Mouse (Mus musculus) mature B cell (primary cell): ENCODE measurements around the gene Rara.

Source experiments
- in situ Hi-C: fragments of 300-500 bp; cut with MboI; formaldehyde crosslinking; loops from 2 replicates; pipeline ENCODE4 v1.14.3; 2019

Rara gene

DNA sequence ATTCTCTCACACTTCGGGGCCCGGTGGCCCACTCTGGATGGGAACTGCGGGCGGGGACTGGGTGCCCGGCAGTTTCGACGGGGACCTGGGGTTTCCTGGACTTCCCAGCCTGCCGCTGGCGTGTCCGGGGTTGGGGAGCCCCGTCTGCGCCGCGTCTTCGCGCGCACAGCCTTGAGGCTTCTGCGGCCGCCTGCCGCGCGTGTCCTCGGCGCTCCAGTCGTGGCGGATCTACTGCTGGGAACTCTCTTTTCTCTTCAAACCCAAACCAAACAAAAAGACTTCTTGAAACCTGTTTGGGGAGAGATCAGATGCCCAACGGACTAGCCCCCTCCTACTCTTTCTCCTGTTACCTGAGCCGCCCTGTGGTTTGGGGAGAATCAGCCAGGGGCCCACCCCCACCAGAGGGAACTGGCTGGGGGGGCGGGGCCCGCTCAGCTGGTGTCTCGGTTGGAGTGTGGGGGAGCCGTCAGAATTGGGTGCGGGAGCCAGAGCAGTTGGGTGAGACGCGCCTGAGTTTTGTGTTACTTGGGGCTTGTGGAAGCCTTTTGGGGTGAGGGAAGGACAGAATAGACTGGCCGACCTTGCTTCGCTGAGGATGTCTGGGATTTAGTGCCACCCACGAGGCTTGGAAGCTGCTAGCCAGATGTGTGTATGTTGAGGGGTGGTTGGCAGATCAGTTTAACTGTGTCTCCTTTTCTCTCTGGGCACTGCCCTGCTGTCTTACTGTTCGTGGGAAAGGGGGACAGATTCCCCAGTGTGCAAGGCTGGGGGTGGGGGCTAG is 10.5 kb downstream of the Rara start:
- in situ Hi-C loops = loop anchor here (5.0 kb wide), 1 partner anchor 34 kb away; no protein-coding TSS in a partner anchor

DNA sequence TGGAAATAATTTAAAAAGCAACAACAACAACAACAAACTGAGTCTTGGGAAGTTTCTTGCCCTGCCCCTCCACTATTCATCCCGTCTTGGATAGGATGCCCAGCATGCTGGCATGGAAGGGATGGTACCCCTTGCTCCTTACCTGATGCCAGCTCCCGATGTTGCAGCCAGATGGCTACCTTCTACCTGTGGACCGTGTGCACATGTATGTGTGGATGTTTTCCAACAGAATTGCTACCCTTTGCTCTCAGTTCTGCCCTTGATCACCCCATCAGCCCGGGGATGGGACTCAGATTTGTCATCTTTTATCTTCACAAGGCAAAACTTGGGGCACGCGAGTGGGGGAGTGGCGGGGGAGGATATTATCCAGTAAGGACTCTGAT is 11.1 kb downstream of the Rara start:
- in situ Hi-C loops = loop anchor here (5.0 kb wide), 1 partner anchor 34 kb away; no protein-coding TSS in a partner anchor

DNA sequence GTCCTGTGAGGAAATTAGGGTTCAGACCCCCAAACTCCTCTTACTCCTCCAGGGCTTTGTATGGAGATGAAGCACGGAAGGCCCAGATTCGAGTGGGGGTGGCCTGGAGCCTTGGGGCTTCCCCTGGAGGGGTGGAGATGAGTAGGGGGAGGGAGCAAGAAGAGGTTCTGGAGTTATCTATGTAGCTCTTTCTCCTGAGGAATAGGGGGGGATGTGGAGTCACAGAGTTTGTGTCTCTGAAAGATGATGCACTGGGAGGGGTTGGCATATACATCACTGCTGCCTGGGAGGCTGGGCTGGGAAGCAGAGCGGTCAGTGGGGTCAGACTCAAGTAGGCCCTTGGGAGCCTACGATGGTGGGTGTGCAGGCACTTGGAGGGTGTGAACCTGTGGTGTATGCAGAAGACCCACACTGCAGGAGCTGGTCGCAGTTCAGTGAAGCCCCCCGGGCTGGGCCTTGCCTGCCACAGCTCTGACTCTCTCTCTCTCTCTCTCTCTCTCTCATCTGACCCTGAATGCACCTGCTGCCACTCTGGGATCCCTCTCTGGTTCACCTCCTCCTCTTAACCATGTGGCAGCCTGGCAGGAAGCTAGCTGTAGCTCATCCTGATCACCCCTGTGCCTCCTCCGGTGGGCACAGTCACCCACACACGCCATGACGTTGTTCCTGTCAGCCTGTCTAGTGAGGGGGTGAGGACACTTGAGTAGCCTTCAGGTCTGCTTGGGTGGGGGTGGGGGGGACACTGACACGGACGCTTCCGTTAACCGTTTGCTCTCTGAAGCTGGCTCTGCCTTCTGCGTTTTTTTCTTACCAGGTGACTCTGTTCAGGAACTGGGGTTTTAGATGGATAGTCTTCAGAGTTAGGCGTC is 11.7 kb downstream of the Rara start:
- in situ Hi-C loops = loop anchor here (5.0 kb wide), 1 partner anchor 33 kb away; no protein-coding TSS in a partner anchor

DNA sequence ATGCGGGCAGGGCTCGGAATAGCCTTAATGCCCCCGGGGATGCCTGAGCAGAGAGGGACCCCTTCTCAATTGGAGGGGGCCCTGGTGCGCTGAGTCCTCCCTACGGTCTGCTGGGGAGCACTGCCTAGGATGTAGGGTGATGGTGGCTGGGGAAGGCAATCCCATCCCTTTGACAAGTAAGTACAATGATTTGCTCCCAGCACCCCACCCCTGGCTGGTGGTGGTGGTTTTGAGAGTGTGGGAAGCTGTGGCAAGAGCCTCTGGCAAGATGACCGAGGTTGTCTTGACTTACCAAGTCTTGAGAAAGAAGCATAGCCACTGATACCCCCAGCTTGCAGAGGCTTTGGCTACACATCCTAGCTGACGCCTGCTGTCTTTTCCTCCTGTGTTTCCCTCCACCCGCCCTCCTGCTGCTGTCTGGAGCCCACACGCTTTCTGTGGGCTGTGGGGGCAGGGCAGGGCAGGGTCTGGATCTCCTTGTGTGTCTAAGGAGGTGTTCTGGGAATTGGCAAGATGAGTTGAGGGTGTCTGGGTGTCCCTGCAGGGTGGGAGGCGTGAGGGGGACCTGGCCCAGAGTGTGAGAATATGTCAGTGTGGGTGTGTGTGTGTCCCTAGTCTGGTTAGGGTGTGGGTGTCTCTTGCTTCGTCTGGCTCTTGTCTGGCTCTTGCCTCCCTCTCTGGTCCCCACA is 12.5 kb downstream of the Rara start:
- in situ Hi-C loops = loop anchor here (5.0 kb wide), 1 partner anchor 32 kb away; no protein-coding TSS in a partner anchor

DNA sequence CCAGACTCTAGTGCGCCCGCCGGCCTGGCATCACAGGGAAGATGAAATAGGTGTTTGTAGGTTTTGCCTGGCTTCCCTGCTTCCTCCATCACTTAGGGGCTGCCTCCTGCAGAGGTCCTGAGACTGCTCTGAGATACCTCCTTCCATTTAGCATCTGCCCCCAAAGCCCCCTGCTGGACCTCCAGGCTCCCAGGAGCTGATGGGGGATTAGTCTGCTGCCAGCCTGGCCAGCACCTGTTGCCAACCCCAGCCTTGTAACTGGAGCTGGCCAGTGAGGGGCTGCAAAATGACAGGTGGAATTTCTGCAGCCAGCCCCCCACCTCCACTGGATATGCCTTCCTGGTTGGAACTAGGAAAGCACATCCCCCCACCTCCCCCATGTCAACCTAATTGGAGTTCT is 13.2 kb downstream of the Rara start:
- in situ Hi-C loops = no loop called here

DNA sequence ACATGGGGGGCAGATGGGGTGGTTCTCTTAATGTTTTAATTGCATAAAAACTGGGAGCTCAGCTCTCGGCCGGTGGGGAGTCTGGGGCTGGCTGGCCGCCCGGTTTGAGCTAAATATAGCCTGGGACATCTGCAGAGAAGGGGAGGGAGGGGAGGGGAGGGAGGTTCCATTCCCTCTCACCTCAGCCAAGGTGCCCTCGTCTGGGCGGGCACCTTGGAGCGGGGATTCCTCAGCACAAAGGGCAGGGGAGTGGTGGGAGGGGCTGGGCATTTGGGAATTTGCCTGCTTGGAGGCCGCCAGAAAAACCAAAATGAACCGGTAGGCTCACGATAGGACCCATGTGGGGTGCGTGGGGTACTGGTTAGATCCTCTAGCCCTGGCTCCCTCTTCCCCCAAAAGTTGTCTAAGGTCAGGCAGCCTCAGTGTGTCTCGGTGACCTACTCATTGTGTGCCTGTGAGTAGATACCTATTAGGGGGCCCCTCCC is 13.8 kb downstream of the Rara start:
- in situ Hi-C loops = no loop called here

DNA sequence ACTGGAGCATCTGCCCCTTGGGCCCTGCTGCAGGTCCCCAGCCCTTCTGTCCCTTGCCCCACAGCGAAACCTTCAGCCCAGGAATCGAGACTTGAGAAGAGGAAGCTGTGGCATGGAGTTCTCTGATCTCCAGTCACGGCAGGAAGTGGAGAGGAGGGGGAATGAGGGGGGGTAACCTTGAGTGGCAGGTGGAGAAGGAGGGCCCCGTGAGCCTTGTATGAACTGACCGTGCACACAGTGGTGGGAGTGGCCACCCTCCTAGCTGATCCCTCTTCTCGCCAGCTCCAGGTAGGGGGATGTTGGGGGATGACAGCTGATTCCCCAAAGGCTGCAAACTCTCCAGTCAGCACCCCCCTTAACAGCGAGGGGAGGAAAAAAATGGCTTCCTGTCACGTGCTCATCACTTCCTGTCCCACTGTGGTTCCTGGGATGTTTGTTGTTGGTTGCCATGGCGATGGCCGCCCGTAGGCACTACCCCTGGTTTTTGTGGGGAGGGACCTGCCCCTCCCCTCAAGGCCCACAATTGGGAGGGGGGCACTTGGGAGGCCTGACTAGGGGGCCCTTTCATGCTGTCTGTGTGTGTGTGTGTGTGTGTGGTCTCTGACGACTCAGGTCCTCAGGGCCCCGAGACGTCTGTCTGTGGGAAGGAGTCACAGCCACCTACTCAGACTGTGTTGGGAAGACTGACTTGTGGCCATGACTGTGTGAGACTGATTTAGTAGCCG is 14.4 kb downstream of the Rara start:
- in situ Hi-C loops = no loop called here

DNA sequence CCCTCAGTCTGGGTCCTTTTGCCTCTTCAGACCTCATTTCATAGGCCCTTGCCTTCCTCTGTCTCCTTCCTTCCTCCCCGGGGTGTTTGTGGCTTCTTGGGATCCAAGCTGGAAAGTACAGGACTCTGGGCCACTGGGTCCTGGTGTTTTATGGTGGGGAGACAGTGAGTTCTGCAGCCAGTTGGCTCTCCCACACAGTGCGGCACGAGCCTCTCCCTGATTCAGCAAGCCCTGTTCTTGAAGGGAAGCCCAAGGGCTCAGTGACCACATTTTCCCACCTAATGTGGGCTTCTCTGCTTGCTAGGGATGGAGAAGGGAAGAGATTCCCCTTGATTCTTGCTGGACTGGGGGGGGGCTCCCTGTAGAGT is 14.9 kb downstream of the Rara start:
- in situ Hi-C loops = no loop called here

DNA sequence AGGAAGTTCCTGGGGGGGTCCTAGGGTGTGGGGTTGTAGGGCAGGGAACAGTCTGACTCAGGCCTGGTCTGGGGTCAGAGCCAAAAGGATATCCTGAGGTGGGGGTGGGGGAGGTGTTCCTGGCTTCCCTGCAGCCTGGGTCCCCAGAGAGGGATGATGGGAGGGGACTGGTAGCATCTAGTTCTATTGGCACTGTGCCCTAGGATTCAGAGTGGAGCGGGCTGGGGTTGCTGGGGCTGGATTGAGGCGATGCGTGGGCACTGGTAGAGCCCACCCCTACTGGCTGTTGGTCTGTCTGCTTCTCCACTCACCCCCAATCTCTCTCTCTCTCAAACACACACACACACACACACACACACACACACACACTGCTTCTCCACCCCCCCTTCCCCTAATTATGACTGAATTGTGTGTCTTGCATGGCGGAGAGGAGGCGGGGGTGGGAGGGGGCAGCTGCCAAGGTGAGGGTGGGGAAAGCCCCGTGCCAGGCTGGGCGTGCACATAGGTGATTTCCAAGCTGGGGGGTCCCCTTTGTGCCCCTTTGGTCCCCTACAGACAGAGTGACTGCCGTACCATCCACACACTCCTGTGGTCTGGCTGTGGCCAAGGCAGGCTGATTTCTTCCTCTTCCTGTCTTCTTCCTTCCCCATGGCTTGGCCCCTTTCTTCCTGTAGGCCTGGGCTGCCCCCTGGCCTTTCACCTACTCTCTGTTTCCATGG is 15.5 kb downstream of the Rara start:
- in situ Hi-C loops = no loop called here

DNA sequence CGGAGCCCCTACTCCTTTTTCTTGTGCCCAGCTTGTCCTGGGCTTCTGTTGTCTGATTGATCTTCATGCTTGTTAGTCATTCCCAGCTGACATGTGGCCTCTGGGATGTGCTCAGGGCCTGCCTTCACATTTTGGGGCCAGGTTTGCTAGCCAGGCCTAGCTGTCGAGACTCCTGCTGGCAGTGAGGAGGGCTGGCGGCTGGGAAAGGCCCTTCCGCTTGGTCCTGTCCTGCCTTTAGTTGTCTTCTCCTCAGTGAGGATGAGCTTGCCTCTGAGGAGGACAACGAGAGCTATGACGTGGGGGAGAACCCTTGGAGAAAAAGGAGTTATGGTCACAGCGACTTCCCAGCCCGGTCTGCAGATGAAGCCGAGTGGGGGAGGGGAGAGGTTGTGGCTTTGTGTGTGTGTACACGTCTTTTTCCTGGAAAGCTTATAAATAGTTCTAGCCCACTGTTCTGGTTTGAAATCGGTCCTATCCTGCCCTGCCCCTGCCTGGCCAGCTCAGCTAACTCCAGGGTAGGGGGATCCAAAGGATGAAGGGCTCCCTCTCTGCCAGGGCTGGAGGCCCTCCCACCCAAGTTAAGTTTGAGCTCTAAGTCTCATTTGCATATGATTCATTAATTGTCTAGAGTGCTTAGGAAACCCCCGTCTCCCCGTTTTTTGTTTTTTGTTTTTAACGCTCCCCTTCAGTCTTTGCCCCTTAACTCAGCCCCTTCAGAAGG is 16.3 kb downstream of the Rara start:
- in situ Hi-C loops = no loop called here

DNA sequence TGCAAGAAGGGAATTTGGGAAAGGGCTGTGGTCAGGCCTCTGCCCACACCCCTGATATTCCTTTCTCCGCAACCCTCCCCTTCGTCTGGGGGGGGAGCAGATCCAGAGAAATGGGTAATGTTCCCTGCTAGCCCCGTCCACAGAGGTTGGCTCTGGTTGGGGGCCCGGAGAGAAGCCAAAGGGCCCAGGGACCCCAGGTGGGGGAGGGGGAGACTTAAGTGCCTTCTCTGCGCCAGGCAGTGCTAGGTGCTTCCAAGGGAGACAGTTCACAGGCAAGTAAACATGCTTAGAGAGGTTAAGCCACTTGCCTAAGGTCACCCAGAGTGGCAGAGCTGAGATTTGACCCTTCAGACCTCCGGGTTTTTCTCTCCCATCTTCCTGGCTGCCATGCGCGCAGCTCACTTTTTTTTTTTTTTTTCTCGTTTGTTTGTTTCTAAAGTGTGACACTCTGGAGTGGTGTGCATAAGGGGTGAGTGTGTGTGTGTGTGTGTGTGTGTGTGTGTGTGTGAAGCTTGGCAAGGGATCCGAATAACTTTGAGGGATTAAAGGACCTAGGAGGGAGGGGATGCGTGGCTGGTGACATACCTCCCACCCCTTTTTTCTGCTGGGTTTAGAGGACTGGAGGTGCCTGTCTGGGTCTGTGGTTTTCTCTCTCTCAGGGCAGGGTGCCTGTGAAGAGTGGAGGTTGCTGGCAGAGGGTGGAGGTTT is 17.4 kb downstream of the Rara start:
- in situ Hi-C loops = no loop called here

DNA sequence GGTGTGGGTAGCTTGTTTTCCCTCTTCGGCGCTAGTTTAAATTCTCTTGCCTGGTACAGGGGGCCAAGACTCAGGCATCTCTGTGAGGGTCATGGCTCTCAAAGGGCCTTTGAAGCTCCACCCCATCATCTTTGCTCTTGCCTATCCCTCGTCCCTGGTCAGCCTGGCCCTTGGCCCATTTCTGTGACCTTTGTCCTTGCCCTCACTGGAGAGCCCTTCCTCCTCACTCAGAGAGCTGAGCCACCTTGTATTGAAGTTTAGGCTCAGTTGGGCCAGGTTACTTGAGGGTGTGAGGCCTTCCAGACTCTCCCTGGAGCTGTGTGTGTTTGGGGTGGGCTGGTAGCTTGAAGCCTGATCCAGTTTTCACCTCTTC is 18.0 kb downstream of the Rara start:
- in situ Hi-C loops = no loop called here

DNA sequence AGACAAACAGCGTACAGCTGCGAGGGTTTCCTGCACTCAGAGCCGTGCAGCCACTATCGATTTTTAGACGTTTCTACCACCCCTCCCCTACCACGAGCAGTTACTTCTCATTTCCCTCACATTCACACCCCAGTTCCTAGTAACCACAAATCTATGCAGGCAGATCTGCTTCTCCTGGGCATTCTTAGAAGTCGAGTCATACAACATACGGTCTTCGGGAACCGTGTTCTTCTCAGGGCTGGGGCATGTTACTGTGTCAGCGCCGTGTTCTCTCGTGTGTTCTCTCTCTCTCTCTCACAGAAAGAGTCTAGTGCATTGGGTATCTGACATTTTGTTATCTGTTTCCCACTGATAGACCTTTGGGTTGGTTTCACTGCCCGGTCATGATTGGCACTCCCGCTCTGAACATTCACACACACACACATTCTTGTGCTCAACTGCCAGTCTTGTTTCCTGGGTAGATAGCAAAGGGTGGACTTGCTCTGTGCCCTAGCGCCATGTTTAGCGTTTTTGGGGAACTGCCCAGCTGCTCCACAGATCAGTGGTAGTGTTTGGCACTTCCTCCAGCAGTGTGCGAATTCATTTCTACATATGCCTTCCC is 20.5 kb downstream of the Rara start:
- in situ Hi-C loops = no loop called here

DNA sequence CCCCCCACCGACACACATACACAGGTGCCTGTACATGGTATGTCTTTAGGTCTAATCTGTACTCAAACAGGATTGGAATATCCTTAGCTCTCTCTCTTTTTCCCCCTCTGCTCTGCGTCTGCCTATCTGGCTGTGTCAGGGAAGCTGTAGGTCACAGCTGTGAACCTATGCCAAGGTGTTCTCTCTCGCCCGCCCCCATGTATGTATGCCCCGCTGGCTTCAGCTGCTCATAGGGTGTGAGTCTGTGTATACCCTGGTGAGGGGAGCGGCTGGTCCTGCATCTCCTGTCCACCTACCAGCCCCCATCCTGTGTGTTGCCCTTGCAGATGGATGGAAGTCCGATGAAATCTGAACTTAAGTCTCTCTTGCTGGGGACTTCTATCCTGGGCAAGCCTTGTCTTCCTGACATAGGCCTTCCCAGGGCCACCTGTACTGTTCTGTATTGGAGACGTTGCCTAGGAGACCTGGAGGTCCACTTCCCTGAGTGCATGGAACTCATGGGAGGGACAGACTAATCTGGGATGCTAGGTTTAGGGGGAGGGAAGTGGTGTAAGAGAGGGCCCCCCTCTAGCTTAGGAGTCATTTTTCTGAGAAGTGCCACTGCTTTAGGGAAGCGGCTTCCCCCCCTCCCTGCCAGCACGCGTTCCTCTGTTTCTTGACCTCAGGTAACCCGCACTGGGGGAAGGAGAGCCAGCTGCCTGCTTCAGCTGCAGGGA is 21.8 kb downstream of the Rara start:
- in situ Hi-C loops = no loop called here

DNA sequence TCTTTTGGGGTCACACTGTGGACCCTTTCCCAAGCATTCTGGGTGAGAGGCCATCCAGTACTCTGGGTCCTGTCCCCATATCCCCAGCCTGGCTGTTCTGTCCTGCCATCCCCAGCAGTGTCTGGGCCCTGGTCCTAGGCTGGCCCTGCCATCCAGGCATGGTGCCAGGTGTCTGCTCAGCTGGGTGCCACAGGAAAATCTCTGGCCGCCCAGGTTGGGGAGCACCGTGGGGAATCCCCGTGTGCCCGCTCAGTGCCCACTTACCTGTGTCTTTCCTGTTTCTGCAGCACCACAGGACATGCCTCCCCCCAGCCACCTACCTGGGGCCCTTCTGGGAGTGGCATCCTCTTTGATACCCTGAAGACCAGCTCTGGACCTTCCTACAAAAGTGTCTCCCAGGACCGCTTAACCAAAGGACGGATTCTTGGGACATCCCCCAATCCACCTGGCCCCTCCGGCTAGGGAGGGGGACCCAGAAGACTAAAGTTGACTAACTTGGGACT is 22.4 kb downstream of the Rara start:
- in situ Hi-C loops = no loop called here

DNA sequence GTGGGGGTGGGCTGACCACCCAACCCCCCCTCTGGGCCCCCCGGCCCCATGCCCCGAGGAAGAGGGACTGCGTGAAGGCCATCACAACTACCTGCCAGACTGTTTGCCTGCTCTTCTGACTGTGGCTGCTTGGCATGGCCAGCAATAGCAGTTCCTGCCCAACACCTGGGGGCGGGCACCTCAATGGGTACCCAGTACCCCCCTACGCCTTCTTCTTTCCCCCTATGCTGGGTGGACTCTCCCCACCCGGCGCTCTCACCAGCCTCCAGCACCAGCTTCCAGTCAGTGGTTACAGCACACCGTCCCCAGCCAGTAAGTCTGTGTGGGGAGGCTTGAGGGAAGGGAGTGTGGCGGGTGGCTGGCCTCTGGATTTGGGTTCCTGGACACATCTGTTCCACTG is 22.9 kb downstream of the Rara start:
- in situ Hi-C loops = no loop called here

DNA sequence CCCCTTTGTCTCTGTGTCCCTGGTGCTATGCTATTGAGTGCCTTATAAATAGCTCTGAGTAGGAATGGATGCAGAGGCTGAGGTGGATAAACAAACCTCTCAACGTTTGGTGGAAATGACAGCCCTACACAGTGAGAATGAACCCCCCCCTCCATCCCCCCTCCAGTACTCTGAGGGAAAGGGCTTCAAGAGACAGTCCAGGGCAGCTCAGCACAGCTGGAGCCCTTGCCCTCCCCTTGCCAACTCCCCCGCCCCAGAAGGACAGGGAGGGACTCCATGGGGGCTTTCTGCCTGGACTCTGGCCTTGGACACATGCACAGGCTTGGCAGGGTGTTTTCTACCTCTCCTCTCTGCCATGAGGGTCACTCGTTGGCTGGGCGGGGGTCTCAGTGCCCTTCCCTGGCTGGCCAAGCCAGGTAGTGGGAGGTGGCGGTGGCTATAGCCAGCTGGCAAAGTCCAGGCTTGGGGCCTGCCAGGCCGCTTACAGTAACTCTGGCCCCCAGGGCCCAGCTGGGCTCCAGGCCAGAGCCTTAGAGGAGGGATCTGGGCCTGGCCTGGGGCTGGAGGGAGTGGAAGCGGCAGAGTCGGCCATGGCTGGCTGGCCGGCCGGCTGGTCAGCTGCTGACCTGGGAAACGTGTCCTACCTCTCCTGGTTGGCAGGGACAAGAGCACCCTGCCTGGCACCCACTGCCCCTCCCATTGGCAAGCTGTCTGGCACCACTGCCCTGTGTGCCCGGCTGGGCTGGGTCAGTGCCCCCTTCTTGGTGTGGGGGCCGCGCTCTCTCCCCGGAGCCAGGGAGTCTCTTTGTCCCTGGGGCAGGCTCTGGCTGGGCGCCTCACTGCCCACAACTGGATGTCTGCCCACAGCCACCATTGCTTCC is 23.6 kb downstream of the Rara start:
- in situ Hi-C loops = no loop called here
